Mouse (Mus musculus): ENCODE results near the gene Spata13. TPM values are rescaled to one million over a fixed set of nuclear protein-coding genes. Genes with fewer than 3 reads are reported as not detected.

Spata13 gene
- polyA plus RNA-seq, 1 experiment from 2014 or later = 16.1 TPM

GRCm38 (mm10) chr14:60753801-60754126 lies 120.0 kb downstream of the Spata13 start:
- 96% methylated on average over 10 of the region's 10 CpGs for WGBS
- Histone ChIP-seq H3K36me3 (ENCODE audit: control insufficient read depth, insufficient read depth, low read length) (peaks cover 2% of the 10 kb centered on the region; the same call in 1 of the 2 replicates), H3K4me3 (ENCODE audit: low read depth, low read length) (no peak overlapping the region), H3K27me3 (ENCODE audit: control insufficient read depth, insufficient read depth, low read length) (no peaks in the 10 kb centered on the region), H3K9ac (ENCODE audit: low read length) (no peak overlapping the region), H3K4me1 (ENCODE audit: control insufficient read depth, insufficient read depth, low read length) (no peaks in the 10 kb centered on the region), H3K27ac (replicated peaks; ENCODE audit: low read depth, low read length) (no peak overlapping the region), H3K9me3 (ENCODE audit: control insufficient read depth, low read length) (no peaks in the 10 kb centered on the region), H3K4me2 (ENCODE audit: low read depth, severe bottlenecking) (no peak overlapping the region)
- no peak for DNase-seq (ENCODE audit: low spot score)
- no peak for ATAC-seq (ENCODE audit: insufficient number of reproducible peaks, low FRiP score, low TSS enrichment, low read depth)

- no peaks in the 10 kb centered on the region for H3K27me3 ChIP-seq (ENCODE audit: control insufficient read depth, insufficient read depth, low read length)
- H3K27ac ChIP-seq (replicated peaks; ENCODE audit: low read depth, low read length) = no peak overlapping the region
- DNase-seq (ENCODE audit: low spot score) (no peak), ATAC-seq (ENCODE audit: insufficient number of reproducible peaks, low FRiP score, low TSS enrichment, low read depth) (no peak)
- no peak overlapping the region for H3K4me2 ChIP-seq (ENCODE audit: low read depth, severe bottlenecking)
- no peak overlapping the region for H3K9ac ChIP-seq (ENCODE audit: low read length)
- no peak overlapping the region for H3K4me3 ChIP-seq (ENCODE audit: low read depth, low read length)
- no peaks in the 10 kb centered on the region for H3K9me3 ChIP-seq (ENCODE audit: control insufficient read depth, low read length)
- no peaks in the 10 kb centered on the region for H3K4me1 ChIP-seq (ENCODE audit: control insufficient read depth, insufficient read depth, low read length)
- WGBS = 95% methylated on average over 5 of the region's 5 CpGs
- peaks cover 2% of the 10 kb centered on the region; the same call in 1 of the 2 replicates for H3K36me3 ChIP-seq (ENCODE audit: control insufficient read depth, insufficient read depth, low read length)
Measured at GRCm38 (mm10) chr14:60754656-60755055, 120.9 kb downstream of the Spata13 start.

- Histone ChIP-seq H3K4me3 (ENCODE audit: low read depth, low read length) (no peak overlapping the region), H3K9me3 (ENCODE audit: control insufficient read depth, low read length) (no peaks in the 10 kb centered on the region), H3K36me3 (ENCODE audit: control insufficient read depth, insufficient read depth, low read length) (peaks cover 2% of the 10 kb centered on the region; the same call in 1 of the 2 replicates), H3K4me2 (ENCODE audit: low read depth, severe bottlenecking) (no peak overlapping the region), H3K27me3 (ENCODE audit: control insufficient read depth, insufficient read depth, low read length) (no peaks in the 10 kb centered on the region), H3K4me1 (ENCODE audit: control insufficient read depth, insufficient read depth, low read length) (no peaks in the 10 kb centered on the region), H3K27ac (replicated peaks; ENCODE audit: low read depth, low read length) (no peak overlapping the region), H3K9ac (ENCODE audit: low read length) (no peak overlapping the region)
- no peak for ATAC-seq (ENCODE audit: insufficient number of reproducible peaks, low FRiP score, low TSS enrichment, low read depth)
- no peak for DNase-seq (ENCODE audit: low spot score)
- 94% methylated on average over 15 of the region's 15 CpGs for WGBS
Measured at GRCm38 (mm10) chr14:60756271-60756670, 122.5 kb downstream of the Spata13 start.

GRCm38 (mm10) chr14:60757265-60757664 lies 123.5 kb downstream of the Spata13 start:
- Histone ChIP-seq H3K4me3 (ENCODE audit: low read depth, low read length) (no peak overlapping the region), H3K4me1 (ENCODE audit: control insufficient read depth, insufficient read depth, low read length) (no peaks in the 10 kb centered on the region), H3K27ac (replicated peaks; ENCODE audit: low read depth, low read length) (no peak overlapping the region), H3K27me3 (ENCODE audit: control insufficient read depth, insufficient read depth, low read length) (no peaks in the 10 kb centered on the region), H3K4me2 (ENCODE audit: low read depth, severe bottlenecking) (no peak overlapping the region), H3K9me3 (ENCODE audit: control insufficient read depth, low read length) (no peaks in the 10 kb centered on the region), H3K9ac (ENCODE audit: low read length) (no peak overlapping the region), H3K36me3 (ENCODE audit: control insufficient read depth, insufficient read depth, low read length) (peaks cover 2% of the 10 kb centered on the region; the same call in 1 of the 2 replicates)
- ATAC-seq (ENCODE audit: insufficient number of reproducible peaks, low FRiP score, low TSS enrichment, low read depth) = no peak
- no peak for DNase-seq (ENCODE audit: low spot score)
- 97% methylated on average over 8 of the region's 8 CpGs for WGBS

- no peak overlapping the region for H3K27ac ChIP-seq (replicated peaks; ENCODE audit: low read depth, low read length)
- 94% methylated on average over 7 of the region's 7 CpGs for WGBS
- H3K4me1 ChIP-seq (ENCODE audit: control insufficient read depth, insufficient read depth, low read length) = no peaks in the 10 kb centered on the region
- no peak overlapping the region for H3K4me3 ChIP-seq (ENCODE audit: low read depth, low read length)
- H3K4me2 ChIP-seq (ENCODE audit: low read depth, severe bottlenecking) = no peak overlapping the region
- no peak for DNase-seq (ENCODE audit: low spot score)
- peaks cover 2% of the 10 kb centered on the region; the same call in 1 of the 2 replicates for H3K36me3 ChIP-seq (ENCODE audit: control insufficient read depth, insufficient read depth, low read length)
- no peaks in the 10 kb centered on the region for H3K27me3 ChIP-seq (ENCODE audit: control insufficient read depth, insufficient read depth, low read length)
- H3K9me3 ChIP-seq (ENCODE audit: control insufficient read depth, low read length) = no peaks in the 10 kb centered on the region
- no peak overlapping the region for H3K9ac ChIP-seq (ENCODE audit: low read length)
- ATAC-seq (ENCODE audit: insufficient number of reproducible peaks, low FRiP score, low TSS enrichment, low read depth) = no peak
Measured at GRCm38 (mm10) chr14:60757722-60758121, 123.9 kb downstream of the Spata13 start.

- Histone ChIP-seq H3K27me3 (ENCODE audit: control insufficient read depth, insufficient read depth, low read length) (no peaks in the 10 kb centered on the region), H3K4me3 (ENCODE audit: low read depth, low read length) (no peak overlapping the region), H3K4me1 (ENCODE audit: control insufficient read depth, insufficient read depth, low read length) (no peaks in the 10 kb centered on the region), H3K9ac (ENCODE audit: low read length) (no peak overlapping the region), H3K9me3 (ENCODE audit: control insufficient read depth, low read length) (no peaks in the 10 kb centered on the region), H3K27ac (replicated peaks; ENCODE audit: low read depth, low read length) (no peak overlapping the region), H3K36me3 (ENCODE audit: control insufficient read depth, insufficient read depth, low read length) (peaks cover 2% of the 10 kb centered on the region; the same call in 1 of the 2 replicates), H3K4me2 (ENCODE audit: low read depth, severe bottlenecking) (no peak overlapping the region)
- ATAC-seq (ENCODE audit: insufficient number of reproducible peaks, low FRiP score, low TSS enrichment, low read depth) (no peak), DNase-seq (ENCODE audit: low spot score) (no peak)
- WGBS = 94% methylated on average over 8 of the region's 8 CpGs
Measured at GRCm38 (mm10) chr14:60759097-60759496, 125.3 kb downstream of the Spata13 start.

GRCm38 (mm10) chr14:60761801-60762200 lies 128.0 kb downstream of the Spata13 start:
- H3K4me2 ChIP-seq (ENCODE audit: low read depth, severe bottlenecking) = no peak overlapping the region
- WGBS = 78% methylated on average over 10 of the region's 10 CpGs
- no peaks in the 10 kb centered on the region for H3K27me3 ChIP-seq (ENCODE audit: control insufficient read depth, insufficient read depth, low read length)
- H3K4me3 ChIP-seq (ENCODE audit: low read depth, low read length) = no peak overlapping the region
- no peak for DNase-seq (ENCODE audit: low spot score)
- H3K4me1 ChIP-seq (ENCODE audit: control insufficient read depth, insufficient read depth, low read length) = no peaks in the 10 kb centered on the region
- no peak for ATAC-seq (ENCODE audit: insufficient number of reproducible peaks, low FRiP score, low TSS enrichment, low read depth)
- no peaks in the 10 kb centered on the region for H3K36me3 ChIP-seq (ENCODE audit: control insufficient read depth, insufficient read depth, low read length)
- no peaks in the 10 kb centered on the region for H3K9me3 ChIP-seq (ENCODE audit: control insufficient read depth, low read length)
- H3K9ac ChIP-seq (ENCODE audit: low read length) = no peak overlapping the region
- H3K27ac ChIP-seq (replicated peaks; ENCODE audit: low read depth, low read length) = no peak overlapping the region

- Histone ChIP-seq H3K9me3 (ENCODE audit: control insufficient read depth, low read length) (no peaks in the 10 kb centered on the region), H3K27ac (replicated peaks; ENCODE audit: low read depth, low read length) (no peak overlapping the region), H3K4me1 (ENCODE audit: control insufficient read depth, insufficient read depth, low read length) (no peaks in the 10 kb centered on the region), H3K36me3 (ENCODE audit: control insufficient read depth, insufficient read depth, low read length) (no peaks in the 10 kb centered on the region), H3K4me2 (ENCODE audit: low read depth, severe bottlenecking) (no peak overlapping the region), H3K9ac (ENCODE audit: low read length) (no peak overlapping the region), H3K27me3 (ENCODE audit: control insufficient read depth, insufficient read depth, low read length) (no peaks in the 10 kb centered on the region), H3K4me3 (ENCODE audit: low read depth, low read length) (no peak overlapping the region)
- DNase-seq (ENCODE audit: low spot score) (no peak), ATAC-seq (ENCODE audit: insufficient number of reproducible peaks, low FRiP score, low TSS enrichment, low read depth) (no peak)
- WGBS = 73% methylated on average over 7 of the region's 7 CpGs
Measured at GRCm38 (mm10) chr14:60762754-60763153, 129.0 kb downstream of the Spata13 start.

- ATAC-seq (ENCODE audit: insufficient number of reproducible peaks, low FRiP score, low TSS enrichment, low read depth) = no peak
- Histone ChIP-seq H3K9ac (ENCODE audit: low read length) (no peak overlapping the region), H3K36me3 (ENCODE audit: control insufficient read depth, insufficient read depth, low read length) (no peaks in the 10 kb centered on the region), H3K4me2 (ENCODE audit: low read depth, severe bottlenecking) (no peak overlapping the region), H3K27me3 (ENCODE audit: control insufficient read depth, insufficient read depth, low read length) (no peaks in the 10 kb centered on the region), H3K4me3 (ENCODE audit: low read depth, low read length) (no peak overlapping the region), H3K9me3 (ENCODE audit: control insufficient read depth, low read length) (no peaks in the 10 kb centered on the region), H3K27ac (replicated peaks; ENCODE audit: low read depth, low read length) (no peak overlapping the region), H3K4me1 (ENCODE audit: control insufficient read depth, insufficient read depth, low read length) (no peaks in the 10 kb centered on the region)
- WGBS = 95% methylated on average over 5 of the region's 5 CpGs
- no peak for DNase-seq (ENCODE audit: low spot score)
Measured at GRCm38 (mm10) chr14:60763746-60764145, 129.9 kb downstream of the Spata13 start.

Data from limb, embryonic 11.5 days (tissue).